25 mouse cellular contexts compared by ENCODE assay signal in the genomic region with DNA sequence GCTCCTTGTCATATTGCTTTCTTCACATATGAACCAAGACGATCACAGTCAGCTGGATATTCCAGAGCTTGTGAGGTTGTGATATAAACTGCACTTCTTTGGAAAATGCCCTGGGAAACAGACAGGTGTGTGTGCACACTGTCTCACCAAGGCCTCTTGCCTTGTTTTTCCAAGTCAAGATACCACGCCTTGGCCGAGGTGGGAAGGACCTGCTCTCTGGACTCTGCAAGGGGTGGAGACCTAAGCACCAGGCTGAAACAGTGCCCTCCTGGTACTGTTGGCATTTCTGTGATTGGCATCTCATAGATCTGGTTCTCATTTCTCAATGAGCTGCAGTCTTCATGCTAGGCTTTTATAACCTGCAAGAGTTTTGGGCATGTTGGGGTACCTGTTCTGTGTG.
DNase-seq lines count a peak whose midpoint lies in the region; ATAC-seq lines count a peak whose summit lies in the region.
"Had no signal": no experiment of that assay in that cellular context is flagged by ENCODE, and none has a peak within 500 bp of the region (broad histone marks: within the 10 kb centered on the region; RNA-seq: fewer than 3 reads in every experiment).

No protein-coding gene starts in this region.

- H3K4me2 ChIP-seq in forebrain, embryonic 14.5 days (ENCODE audit: low read length) = no peak overlapping the region
- no peak overlapping the region for H3K4me2 ChIP-seq in forebrain, embryonic 16.5 days (ENCODE audit: low read length)
- H3K4me2 ChIP-seq in neural tube, embryonic 14.5 days (ENCODE audit: low read depth, low read length) = no peak overlapping the region
- H3K4me2 ChIP-seq in neural tube, embryonic 15.5 days = no peak overlapping the region
- no peak overlapping the region for H3K4me2 ChIP-seq in intestine, embryonic 16.5 days (ENCODE audit: low read depth, low read length)
- H3K4me2 ChIP-seq: embryonic facial prominence, embryonic 13.5 days; embryonic facial prominence, embryonic 15.5 days; forebrain, embryonic 12.5 days; forebrain, embryonic 15.5 days had no signal

- 87% methylated on average over 3 of the region's 3 CpGs for WGBS in forebrain, embryonic 14.5 days
- WGBS in forebrain, embryonic 16.5 days = 90% methylated on average over 3 of the region's 3 CpGs
- 97% methylated on average over 3 of the region's 3 CpGs for WGBS in neural tube, embryonic 14.5 days
- WGBS in neural tube, embryonic 15.5 days = 93% methylated on average over 3 of the region's 3 CpGs
- WGBS in intestine, embryonic 16.5 days = 70% methylated on average over 3 of the region's 3 CpGs

- no peak overlapping the region for H3K4me3 ChIP-seq in forebrain, embryonic 14.5 days (ENCODE audit: low read depth, low read length)
- H3K4me3 ChIP-seq in forebrain, embryonic 16.5 days (replicated peaks; ENCODE audit: low read length) = no peak overlapping the region
- H3K4me3 ChIP-seq in neural tube, embryonic 14.5 days (ENCODE audit: low read depth, low read length) = no peak overlapping the region
- no peak overlapping the region for H3K4me3 ChIP-seq in neural tube, embryonic 15.5 days (replicated peaks)
- H3K4me3 ChIP-seq in intestine, embryonic 16.5 days (ENCODE audit: low read length) = no peak overlapping the region
- H3K4me3 ChIP-seq: embryonic facial prominence, embryonic 13.5 days; embryonic facial prominence, embryonic 15.5 days; erythroblast, embryonic 14.5 days; forebrain, embryonic 10.5 days; forebrain, embryonic 12.5 days; forebrain, embryonic 15.5 days had no signal

- no peak overlapping the region for H3K9ac ChIP-seq in forebrain, embryonic 14.5 days (ENCODE audit: low read length)
- H3K9ac ChIP-seq in forebrain, embryonic 16.5 days (replicated peaks; ENCODE audit: low read depth, low read length) = no peak overlapping the region
- no peak overlapping the region for H3K9ac ChIP-seq in neural tube, embryonic 14.5 days (replicated peaks; ENCODE audit: low read depth, low read length)
- H3K9ac ChIP-seq in neural tube, embryonic 15.5 days (replicated peaks) = no peak overlapping the region
- H3K9ac ChIP-seq in intestine, embryonic 16.5 days (ENCODE audit: low read depth, low read length) = no peak overlapping the region
- H3K9ac ChIP-seq: embryonic facial prominence, embryonic 13.5 days; embryonic facial prominence, embryonic 15.5 days; forebrain, embryonic 12.5 days; forebrain, embryonic 15.5 days had no signal

- no peak for DNase-seq in forebrain, embryonic 14.5 days (ENCODE audit: low spot score)
- DNase-seq in thymus, postnatal 14 days = no peak
- DNase-seq: adrenal gland, adult 2 months; adrenal gland, postnatal 10 days; adrenal gland, postnatal 25 days; B cell, adult 2 months; cerebellum, adult 11 months; cerebellum, adult 18-20 months; cerebellum, adult 8-10 months; cerebellum, adult 9-11 months; cerebellum, postnatal 14 days; cerebellum, postnatal 36 days; embryo, embryonic 11 days had no signal

- 0 out of 2 replicates have a peak, but pooled peaks have one; percentile 2 for ATAC-seq in forebrain, embryonic 14.5 days
- ATAC-seq in forebrain, embryonic 16.5 days = no peak
- peak; percentile 9; the same call in 1 of the 2 replicates for ATAC-seq in neural tube, embryonic 14.5 days (ENCODE audit: low read depth)
- no peak for ATAC-seq in neural tube, embryonic 15.5 days (ENCODE audit: low FRiP score)
- peak; percentile 55; the same call in 1 of the 2 replicates for ATAC-seq in intestine, embryonic 16.5 days
- ATAC-seq: CD4-positive, CD25-positive, alpha-beta regulatory T cell, adult 4 months; forebrain, embryonic 15.5 days had no signal

- H3K27ac ChIP-seq in forebrain, embryonic 14.5 days (ENCODE audit: low read depth, low read length) = no peak overlapping the region
- no peak overlapping the region for H3K27ac ChIP-seq in forebrain, embryonic 16.5 days (ENCODE audit: low read length)
- no peak overlapping the region for H3K27ac ChIP-seq in neural tube, embryonic 14.5 days (ENCODE audit: low read depth, low read length)
- H3K27ac ChIP-seq in neural tube, embryonic 15.5 days (replicated peaks) = no peak overlapping the region
- H3K27ac ChIP-seq in intestine, embryonic 16.5 days (ENCODE audit: low read length) = no peak overlapping the region
- H3K27ac ChIP-seq: embryonic facial prominence, embryonic 13.5 days; embryonic facial prominence, embryonic 15.5 days; forebrain, embryonic 10.5 days; forebrain, embryonic 12.5 days; forebrain, embryonic 15.5 days had no signal

- no peaks in the 10 kb centered on the region for H3K4me1 ChIP-seq in forebrain, embryonic 14.5 days (ENCODE audit: control insufficient read depth, insufficient read depth, low read length)
- H3K4me1 ChIP-seq in forebrain, embryonic 16.5 days (replicated peaks; ENCODE audit: control insufficient read depth, insufficient read depth, low read length) = 0 out of 2 replicates have a peak, but pooled peaks cover 2% of the 10 kb centered on the region
- H3K4me1 ChIP-seq in neural tube, embryonic 14.5 days (ENCODE audit: control insufficient read depth, insufficient read depth, low read length) = peaks cover 3% of the 10 kb centered on the region; the same call in 1 of the 2 replicates
- H3K4me1 ChIP-seq in neural tube, embryonic 15.5 days = 0 out of 2 replicates have a peak, but pooled peaks cover 6% of the 10 kb centered on the region
- no peaks in the 10 kb centered on the region for H3K4me1 ChIP-seq in intestine, embryonic 16.5 days (ENCODE audit: control insufficient read depth, insufficient read depth, low read length)
- H3K4me1 ChIP-seq: embryonic facial prominence, embryonic 13.5 days; embryonic facial prominence, embryonic 15.5 days; forebrain, embryonic 12.5 days; forebrain, embryonic 15.5 days had no signal

- no peaks in the 10 kb centered on the region for H3K36me3 ChIP-seq in forebrain, embryonic 14.5 days (ENCODE audit: control insufficient read depth, insufficient read depth, low read length)
- H3K36me3 ChIP-seq in forebrain, embryonic 16.5 days (ENCODE audit: control insufficient read depth, insufficient read depth) = no peaks in the 10 kb centered on the region
- no peaks in the 10 kb centered on the region for H3K36me3 ChIP-seq in neural tube, embryonic 14.5 days (ENCODE audit: control insufficient read depth, insufficient read depth, low read length)
- no peaks in the 10 kb centered on the region for H3K36me3 ChIP-seq in neural tube, embryonic 15.5 days
- H3K36me3 ChIP-seq in intestine, embryonic 16.5 days (ENCODE audit: control insufficient read depth, insufficient read depth, low read length) = no peaks in the 10 kb centered on the region
- H3K36me3 ChIP-seq: embryonic facial prominence, embryonic 13.5 days; embryonic facial prominence, embryonic 15.5 days; forebrain, embryonic 10.5 days; forebrain, embryonic 12.5 days; forebrain, embryonic 15.5 days; G1E had no signal

- no peaks in the 10 kb centered on the region for H3K9me3 ChIP-seq in forebrain, embryonic 14.5 days (replicated peaks; ENCODE audit: control insufficient read depth, low read length)
- H3K9me3 ChIP-seq in forebrain, embryonic 16.5 days (ENCODE audit: control insufficient read depth, low read length) = no peaks in the 10 kb centered on the region
- no peaks in the 10 kb centered on the region for H3K9me3 ChIP-seq in neural tube, embryonic 14.5 days (ENCODE audit: control insufficient read depth, low read length)
- no peaks in the 10 kb centered on the region for H3K9me3 ChIP-seq in neural tube, embryonic 15.5 days (replicated peaks)
- no peaks in the 10 kb centered on the region for H3K9me3 ChIP-seq in intestine, embryonic 16.5 days (ENCODE audit: control insufficient read depth, low read length)
- H3K9me3 ChIP-seq: embryonic facial prominence, embryonic 13.5 days; embryonic facial prominence, embryonic 15.5 days; forebrain, embryonic 10.5 days; forebrain, embryonic 12.5 days; forebrain, embryonic 15.5 days had no signal

- H3K27me3 ChIP-seq in forebrain, embryonic 14.5 days (replicated peaks; ENCODE audit: control insufficient read depth, insufficient read depth, low read length) = no peaks in the 10 kb centered on the region
- H3K27me3 ChIP-seq in forebrain, embryonic 16.5 days (replicated peaks; ENCODE audit: control insufficient read depth, insufficient read depth, low read length) = no peaks in the 10 kb centered on the region
- H3K27me3 ChIP-seq in neural tube, embryonic 14.5 days (ENCODE audit: control insufficient read depth, insufficient read depth, low read length) = no peaks in the 10 kb centered on the region
- no peaks in the 10 kb centered on the region for H3K27me3 ChIP-seq in neural tube, embryonic 15.5 days (replicated peaks)
- no peaks in the 10 kb centered on the region for H3K27me3 ChIP-seq in intestine, embryonic 16.5 days (replicated peaks; ENCODE audit: control insufficient read depth, insufficient read depth, low read length)
- H3K27me3 ChIP-seq: embryonic facial prominence, embryonic 13.5 days; embryonic facial prominence, embryonic 15.5 days; forebrain, embryonic 15.5 days had no signal

Comparison
In these comparisons a context has a peak if more than half of its experiments do, and no peak if none do; other contexts are left out.
1. ATAC-seq: peak in forebrain, embryonic 14.5 days (single experiment), neural tube, embryonic 14.5 days (single experiment) and intestine, embryonic 16.5 days (single experiment); none in forebrain, embryonic 16.5 days (single experiment) and neural tube, embryonic 15.5 days (single experiment).